Mouse (Mus musculus) MEL (cell line): ENCODE measurements around the gene Gstm2. TPM values are rescaled to one million over a fixed set of nuclear protein-coding genes. Genes with fewer than 3 reads are reported as not detected.
A peak's percentile ranks its signal among the peaks of the same experiment; 100 is the strongest.
"Not testable (repeated sequence)": the region's sequence is repeated elsewhere in the genome, so short reads cannot be mapped to it uniquely, and the experiment has no call there.

Source experiments
- DNase-seq: peaks from one replicate; pipeline ENCODE4 v3.0.0; 2011; ENCODE audit warnings: low read depth, low spot score
- H3K27ac ChIP-seq: 2 replicates; pipeline ENCODE4 v1.5.1; 2012; ENCODE audit warnings: low read depth, mild to moderate bottlenecking, control low read depth, low read length, moderate library complexity; ENCODE audit not compliant: control insufficient read depth
- H3K27me3 ChIP-seq, 2 experiments: fragments of 150-350 bp in 1 of 2; sonication (generic) in 1 of 2; 2 replicates each; pipeline ENCODE4 v1.6.1; 2012; ENCODE audit warnings: low read length in 2 of 2, mild to moderate bottlenecking in 2 of 2, improper control_type of control experiment in 1 of 2, moderate library complexity in 1 of 2; ENCODE audit not compliant: insufficient read depth in 2 of 2, control insufficient read depth in 1 of 2
- H3K36me3 ChIP-seq, 2 experiments: 2 replicates each; pipeline ENCODE4 v1.6.1; 2012 to 2014; ENCODE audit warnings: low read length in 2 of 2, improper control_type of control experiment in 1 of 2, inconsistent platforms in 1 of 2, mild to moderate bottlenecking in 1 of 2; ENCODE audit not compliant: insufficient read depth in 2 of 2, control insufficient read depth in 1 of 2
- H3K4me1 ChIP-seq, 2 experiments: fragments of 150-350 bp in 1 of 2; sonication (generic) in 1 of 2; 2 replicates each; pipeline ENCODE4 v1.6.1; 2012; ENCODE audit warnings: low read length in 2 of 2, improper control_type of control experiment in 1 of 2, mild to moderate bottlenecking in 1 of 2; ENCODE audit not compliant: insufficient read depth in 2 of 2, control insufficient read depth in 1 of 2
- H3K4me3 ChIP-seq, 2 experiments: fragments of 150-350 bp in 1 of 2; sonication (generic) in 1 of 2; 2 replicates each; pipeline ENCODE4 v1.5.1; 2012; ENCODE audit warnings: low read depth in 2 of 2, low read length in 2 of 2, mild to moderate bottlenecking in 2 of 2, moderate library complexity in 2 of 2, control low read depth in 1 of 2, improper control_type of control experiment in 1 of 2; ENCODE audit not compliant: control insufficient read depth in 1 of 2, insufficient read depth in 1 of 2
- H3K79me2 ChIP-seq: 2 replicates; pipeline ENCODE4 v1.6.1; 2012; ENCODE audit warnings: mild to moderate bottlenecking, low read length, moderate library complexity; ENCODE audit not compliant: control insufficient read depth, poor library complexity, insufficient read depth
- H3K9ac ChIP-seq: 2 replicates; pipeline ENCODE4 v1.6.1; 2012; ENCODE audit warnings: low read depth, mild to moderate bottlenecking, control low read depth, low read length, moderate library complexity; ENCODE audit not compliant: control insufficient read depth, poor library complexity, severe bottlenecking
- H3K9me3 ChIP-seq: fragments of 150-350 bp; sonication (generic); replicated peaks from 2 replicates; pipeline ENCODE4 v1.6.1; 2012; ENCODE audit warnings: mild to moderate bottlenecking, low read length, improper control_type of control experiment, moderate library complexity; ENCODE audit not compliant: insufficient read depth
- BHLHE40 ChIP-seq: IDR thresholded peaks from 2 replicates; pipeline ENCODE4 v1.6.1; 2012; ENCODE audit warnings: low read depth, mild to moderate bottlenecking, inconsistent platforms, low read length, improper control_type of control experiment, borderline replicate concordance
- CHD2 ChIP-seq: IDR thresholded peaks from 2 replicates; pipeline ENCODE4 v1.6.1; 2011; ENCODE audit warnings: low read length, improper control_type of control experiment
- CTCF ChIP-seq, 3 experiments: IDR thresholded peaks in 2 of 3; conservative IDR thresholded peaks in 1 of 3; 2 replicates each; pipeline ENCODE4 v1.5.1; 2011 to 2012; ENCODE audit warnings: low read length in 3 of 3, low read depth in 2 of 3, mild to moderate bottlenecking in 2 of 3, improper control_type of control experiment in 1 of 3, inconsistent platforms in 1 of 3, mixed read lengths in 1 of 3, moderate library complexity in 1 of 3; ENCODE audit not compliant: control insufficient read depth in 1 of 3, insufficient read depth in 1 of 3, poor library complexity in 1 of 3, severe bottlenecking in 1 of 3
- ETS1 ChIP-seq: IDR thresholded peaks from 2 replicates; pipeline ENCODE4 v1.6.1; 2012; ENCODE audit warnings: low read depth, mild to moderate bottlenecking, inconsistent platforms, low read length, improper control_type of control experiment, moderate library complexity
- GABPA ChIP-seq: IDR thresholded peaks from 2 replicates; pipeline ENCODE4 v1.6.1; 2012; ENCODE audit warnings: low read depth, mild to moderate bottlenecking, inconsistent platforms, low read length, improper control_type of control experiment, moderate library complexity
- HCFC1 ChIP-seq: IDR thresholded peaks from 2 replicates; pipeline ENCODE4 v1.6.1; 2012; ENCODE audit warnings: low read depth, mild to moderate bottlenecking, inconsistent platforms, low read length, improper control_type of control experiment, moderate library complexity
- MAX ChIP-seq: IDR thresholded peaks from 2 replicates; pipeline ENCODE4 v1.6.1; 2011; ENCODE audit warnings: low read length, improper control_type of control experiment
- MAZ ChIP-seq: IDR thresholded peaks from 2 replicates; pipeline ENCODE4 v1.6.1; 2012; ENCODE audit warnings: low read depth, mild to moderate bottlenecking, inconsistent platforms, low read length, improper control_type of control experiment
- MXI1 ChIP-seq: IDR thresholded peaks from 2 replicates; pipeline ENCODE4 v1.6.1; 2011; ENCODE audit warnings: mild to moderate bottlenecking, low read depth, low read length, improper control_type of control experiment
- POLR2A ChIP-seq, 2 experiments: IDR thresholded peaks; 2 replicates each; pipeline ENCODE4 v1.6.1; 2011 to 2012; ENCODE audit warnings: low read length in 2 of 2, mild to moderate bottlenecking in 2 of 2, control low read depth in 1 of 2, improper control_type of control experiment in 1 of 2, low read depth in 1 of 2, moderate library complexity in 1 of 2; ENCODE audit not compliant: control insufficient read depth in 1 of 2, insufficient read depth in 1 of 2, poor library complexity in 1 of 2
- SIN3A ChIP-seq: IDR thresholded peaks from 2 replicates; pipeline ENCODE4 v1.6.1; 2012; ENCODE audit warnings: low read length, improper control_type of control experiment, inconsistent platforms
- SMC3 ChIP-seq: IDR thresholded peaks from 2 replicates; pipeline ENCODE4 v1.6.1; 2011; ENCODE audit warnings: low read depth, low read length, improper control_type of control experiment
- TAL1 ChIP-seq: IDR thresholded peaks from 2 replicates; pipeline ENCODE4 v1.6.1; 2012; ENCODE audit warnings: mild to moderate bottlenecking, inconsistent platforms, low read length, moderate library complexity, mixed read lengths
- TBP ChIP-seq: IDR thresholded peaks from 2 replicates; pipeline ENCODE4 v1.8.0; 2011; ENCODE audit warnings: low read depth, low read length, improper control_type of control experiment
- TCF12 ChIP-seq: IDR thresholded peaks from 2 replicates; pipeline ENCODE4 v1.6.1; 2014; ENCODE audit warnings: low read depth, mild to moderate bottlenecking, inconsistent platforms, low read length, improper control_type of control experiment, moderate library complexity
- ZC3H11A ChIP-seq: IDR thresholded peaks from 2 replicates; pipeline ENCODE4 v1.6.1; 2012; ENCODE audit warnings: low read depth, mild to moderate bottlenecking, inconsistent platforms, low read length, improper control_type of control experiment
- ZKSCAN1 ChIP-seq: IDR thresholded peaks from 2 replicates; pipeline ENCODE4 v1.6.1; 2012; ENCODE audit warnings: low read depth, mild to moderate bottlenecking, inconsistent platforms, low read length, improper control_type of control experiment, moderate library complexity
- ZMIZ1 ChIP-seq: IDR thresholded peaks from 2 replicates; pipeline ENCODE4 v1.6.1; 2012; ENCODE audit warnings: low read depth, mild to moderate bottlenecking, inconsistent platforms, low read length, improper control_type of control experiment, moderate library complexity
- polyA plus RNA-seq, 2 experiments: library from polyadenylated mRNA; stranded (reverse) in 1 of 2; unstranded in 1 of 2; fragments of >175 nt in 1 of 2; fragments of >200 nt in 1 of 2; gene quantifications; 2 replicates each; pipeline versions ENCODE4 v1.2.1 to v1.2.4; 2012; ENCODE audit warnings: low replicate concordance in 2 of 2, low read depth in 1 of 2; ENCODE audit not compliant: insufficient read length in 2 of 2, insufficient read depth in 1 of 2, missing spikeins in 1 of 2
- total RNA-seq: library from RNA; depleted of rRNA; stranded (reverse); fragments of 300-350 nt; gene quantifications from 2 replicates; pipeline ENCODE4 v1.2.3, GENCODE M21; 2012

Gstm2 gene
- total and polyA plus RNA-seq, 3 experiments: not detected

GRCm38 (mm10) chr3:107950531-107950930 is 35.7 kb downstream of the Gstm2 start:
- Histone ChIP-seq H3K4me1 (no peaks in the 10 kb centered on the region), H3K27ac (no peak overlapping the region), H3K9me3 (no peaks in the 10 kb centered on the region), H3K36me3 (no peaks in the 10 kb centered on the region), H3K27me3 (peaks cover 0 to 3% of the 10 kb centered on the region in 2 experiments; a peak in 3 of 4 replicates), H3K4me3 (no peak overlapping the region), H3K9ac (no peak overlapping the region), H3K79me2 (no peaks in the 10 kb centered on the region)
- no peak for DNase-seq
- TF ChIP-seq MAZ (no peak), HCFC1 (no peak), ZKSCAN1 (no peak), ZC3H11A (no peak), BHLHE40 (no peak), MAX (no peak), SIN3A (no peak), POLR2A (IDR thresholded peaks at IDR 0.05; ENCODE audit: control insufficient read depth in 1 of 2, insufficient read depth in 1 of 2, low read depth in 1 of 2, low read length in 2 of 2, poor library complexity in 1 of 2) (no peak), GABPA (no peak), TAL1 (no peak), TCF12 (no peak), ZMIZ1 (no peak), TBP (no peak), SMC3 (no peak), ETS1 (no peak)

DNA sequence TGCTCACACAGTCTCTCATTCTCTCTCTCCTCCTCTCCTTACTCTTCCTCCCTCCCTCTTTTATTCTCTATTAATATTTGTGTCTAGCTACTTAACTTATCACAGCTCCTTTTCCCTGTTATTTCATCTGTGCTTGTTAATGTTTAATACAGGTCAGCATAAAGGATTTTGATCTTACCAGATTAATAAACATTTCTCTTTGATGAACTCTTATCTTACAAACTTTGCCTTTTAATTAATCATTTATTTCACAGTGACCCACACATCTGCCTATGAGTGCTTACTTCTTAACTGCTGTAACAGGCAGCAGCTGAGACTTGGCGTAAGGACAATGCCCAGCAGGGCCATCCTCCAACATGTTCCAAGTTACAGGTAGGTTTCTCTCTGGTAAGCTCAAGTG is 36.8 kb downstream of the Gstm2 start:
- not testable (repeated sequence) for H3K4me1 ChIP-seq, H3K36me3 ChIP-seq, H3K4me3 ChIP-seq, H3K79me2 ChIP-seq, H3K9me3 ChIP-seq, H3K9ac ChIP-seq, H3K27me3 ChIP-seq, DNase-seq, H3K27ac ChIP-seq

DNA sequence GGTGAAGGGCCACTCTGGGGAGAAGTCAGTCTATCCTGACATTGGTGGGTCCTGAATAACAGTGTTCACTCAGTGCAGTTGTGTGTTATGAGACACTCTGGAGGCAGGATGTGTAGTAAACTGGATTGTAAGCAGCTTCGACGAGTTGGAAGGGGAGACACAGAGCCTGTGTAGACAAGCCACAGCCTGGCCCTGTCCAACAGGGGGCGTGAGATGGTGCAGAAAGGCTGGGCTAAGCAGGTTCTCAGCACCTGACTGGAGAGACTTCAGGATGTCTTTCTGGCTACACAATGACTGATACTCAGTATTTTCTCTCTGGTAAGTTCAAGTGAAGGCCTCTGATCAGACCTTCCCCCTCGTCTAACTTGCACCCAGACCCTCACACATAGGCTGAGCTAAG is 40.5 kb downstream of the Gstm2 start:
- H3K9ac ChIP-seq: no peak overlapping the region
- no peak overlapping the region for H3K4me3 ChIP-seq
- no peaks in the 10 kb centered on the region for H3K36me3 ChIP-seq
- H3K79me2 ChIP-seq: no peaks in the 10 kb centered on the region
- no peak overlapping the region for H3K27ac ChIP-seq
- peaks cover 0 to 2% of the 10 kb centered on the region in 2 experiments; a peak in 3 of 4 replicates for H3K27me3 ChIP-seq
- no peaks in the 10 kb centered on the region for H3K9me3 ChIP-seq
- no peaks in the 10 kb centered on the region for H3K4me1 ChIP-seq
- no peak for TF ChIP-seq MXI1
- peak; percentile 55 for TF ChIP-seq SMC3
- TF ChIP-seq CTCF (IDR thresholded peaks at IDR 0.05 in 2 of 3, conservative IDR thresholded peaks at IDR 0.05 in 1 of 3; ENCODE audit: control insufficient read depth in 1 of 3, insufficient read depth in 1 of 3, low read depth in 2 of 3, low read length in 3 of 3, poor library complexity in 1 of 3, severe bottlenecking in 1 of 3): peak; percentile 37 to 51 (median 42)
- TF ChIP-seq CHD2: no peak
- peak; percentile 23 for DNase-seq
